Mouse (Mus musculus) megakaryocyte progenitor cell, adult 5-6 weeks (primary cell): ENCODE data around the gene Gpr31b. TPM values are rescaled to one million over a fixed set of nuclear protein-coding genes. Genes with fewer than 3 reads are reported as not detected.

Experiments
- total RNA-seq, 2 experiments: library from RNA; stranded (forward) in 1 of 2; stranded (reverse) in 1 of 2; fragments of 157-497, 149-512 nt in 1 of 2; fragments of 200-1000 nt in 1 of 2; gene quantifications; 2 replicates each; pipeline versions ENCODE4 v1.2.3 to v1.2.4; 2015 to 2017

Gene Gpr31b
- total RNA-seq, 2 experiments from 2014 or later, result 0.91 TPM; not detected in 1

Other genes with a start within 250 kb of the Gpr31b start
- gene Mas1, start 184.2 kb downstream of the Gpr31b start, total RNA-seq (2015), result not detected in 2 replicates
- gene Mas1, start 184.2 kb downstream of the Gpr31b start, total RNA-seq (2017), result not detected in 2 replicates
- not detected in 2 replicates for gene Mrgprh, start 176.3 kb downstream of the Gpr31b start, total RNA-seq (2015)
- gene Mrgprh, start 176.3 kb downstream of the Gpr31b start, total RNA-seq (2017), result not detected in 2 replicates
- gene Pnldc1, start 142.1 kb downstream of the Gpr31b start, total RNA-seq (2015), result 1.3 and 1.4 TPM in 2 replicates
- gene Pnldc1, start 142.1 kb downstream of the Gpr31b start, total RNA-seq (2017), result 3.5 TPM in 1 of 2 replicates, not detected in the other
- 568 and 575 TPM in 2 replicates for gene Tcp1, start 136.6 kb downstream of the Gpr31b start, total RNA-seq (2015)
- gene Tcp1, start 136.6 kb downstream of the Gpr31b start, total RNA-seq (2017), result 901 and 1,100 TPM in 2 replicates
- gene Mrpl18, start 136.0 kb downstream of the Gpr31b start, total RNA-seq (2015), result 168 and 184 TPM in 2 replicates
- gene Mrpl18, start 136.0 kb downstream of the Gpr31b start, total RNA-seq (2017), result 213 TPM in 2 replicates
- gene Acat3, start 111.7 kb downstream of the Gpr31b start, total RNA-seq (2015), result 0.07 TPM in 1 of 2 replicates, not detected in the other
- 0.30 and 0.54 TPM in 2 replicates for gene Acat3, start 111.7 kb downstream of the Gpr31b start, total RNA-seq (2017)
- gene Acat2, start 91.5 kb downstream of the Gpr31b start, total RNA-seq (2015), result 16.4 and 18.1 TPM in 2 replicates
- gene Acat2, start 91.5 kb downstream of the Gpr31b start, total RNA-seq (2017), result 14.7 and 16.7 TPM in 2 replicates
- gene Wtap, start 58.1 kb downstream of the Gpr31b start, total RNA-seq (2015), result 115 TPM in 2 replicates
- gene Wtap, start 58.1 kb downstream of the Gpr31b start, total RNA-seq (2017), result 274 and 365 TPM in 2 replicates
- gene Sod2, start 45.5 kb downstream of the Gpr31b start, total RNA-seq (2015), result 118 and 119 TPM in 2 replicates
- gene Sod2, start 45.5 kb downstream of the Gpr31b start, total RNA-seq (2017), result 69.0 and 77.7 TPM in 2 replicates
- 0.15 and 0.99 TPM in 2 replicates for gene Tcp10b, start 8.8 kb upstream of the Gpr31b start, total RNA-seq (2015)
- gene Tcp10b, start 8.8 kb upstream of the Gpr31b start, total RNA-seq (2017), result 0.44 TPM in 1 of 2 replicates, not detected in the other
- gene Unc93a, start 79.5 kb upstream of the Gpr31b start, total RNA-seq (2015), result not detected in 2 replicates
- gene Unc93a, start 79.5 kb upstream of the Gpr31b start, total RNA-seq (2017), result 0.17 TPM in 1 of 2 replicates, not detected in the other
- not detected in 2 replicates for gene Smok2a, start 168.9 kb upstream of the Gpr31b start, total RNA-seq (2015)
- gene Smok2a, start 168.9 kb upstream of the Gpr31b start, total RNA-seq (2017), result not detected in 2 replicates
- not detected in 2 replicates for gene Smok2b, start 178.0 kb upstream of the Gpr31b start, total RNA-seq (2015)
- gene Smok2b, start 178.0 kb upstream of the Gpr31b start, total RNA-seq (2017), result not detected in 2 replicates